Mouse (Mus musculus): ENCODE data around the gene Pcnx.

DNA sequence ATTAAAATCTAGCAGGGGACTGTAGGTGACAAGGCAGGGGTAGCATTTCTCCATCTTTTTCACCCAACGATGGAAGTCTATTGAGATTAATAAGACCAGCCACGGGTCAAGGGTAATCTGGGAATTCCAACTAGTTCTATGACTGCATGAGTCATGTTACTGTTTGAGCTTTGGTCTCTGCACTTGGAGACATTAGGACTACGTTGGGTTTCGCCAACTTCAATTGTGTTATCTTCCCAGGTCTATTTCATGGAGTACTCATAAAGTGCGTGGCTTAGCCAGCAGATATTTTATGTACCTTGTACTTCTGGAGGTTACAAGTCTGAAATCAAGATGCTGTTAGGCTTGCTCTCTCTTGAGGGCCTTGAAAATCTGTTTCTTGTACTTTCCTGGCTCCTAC is 45.1 kb upstream of the Pcnx start:
- no peak for TF ChIP-seq CTCF (IDR thresholded peaks at IDR 0.05; ENCODE audit: low read depth)
- no peak for TF ChIP-seq EP300 (optimal IDR thresholded peaks at IDR 0.05)

Measured in stomach, postnatal 0 days (tissue).